Mouse (Mus musculus) cerebellum, adult 2 months (tissue): ENCODE data around the gene Rapgefl1.

ENCODE experiments used
- CTCF ChIP-seq: fragments of 200-500 bp; IDR thresholded peaks from 2 replicates; pipeline ENCODE4 v1.5.1; 2011; ENCODE audit warnings: low read depth, mild to moderate bottlenecking, control low read depth, low read length, moderate library complexity, borderline replicate concordance; ENCODE audit not compliant: insufficient read depth
- POLR2A ChIP-seq: fragments of 200-500 bp; IDR thresholded peaks from 2 replicates; pipeline ENCODE4 v1.6.1; 2011; ENCODE audit warnings: low read length, control low read depth, borderline replicate concordance; ENCODE audit not compliant: insufficient read depth

- TF ChIP-seq CTCF (peak; percentile 83), POLR2A (no peak)
Measured at GRCm38 (mm10) chr11:98829091-98829775, 7.4 kb upstream of the Rapgefl1 start.
